Mouse (Mus musculus) left cerebral cortex, postnatal 14 days (tissue): Measurements from ENCODE around the gene Ctsf. TPM values are rescaled to one million over a fixed set of nuclear protein-coding genes. Genes with fewer than 3 reads are reported as not detected.
A peak's percentile ranks its signal among the peaks of the same experiment; 100 is the strongest.
"Not testable (repeated sequence)": the region's sequence is repeated elsewhere in the genome, so short reads cannot be mapped to it uniquely, and the experiment has no call there.

Source experiments
- DNase-seq, 2 experiments: peaks; one replicate each; pipeline ENCODE4 v3.0.0; 2021 to 2022; ENCODE audit warnings: low spot score in 2 of 2, mixed read lengths in 1 of 2
- intact Hi-C: fragments of 180-260 bp; cut with DNase I; formaldehyde crosslinking; loops from one replicate; pipeline ENCODE4 v1.15.1; 2025
- total RNA-seq, 2 experiments: library from RNA; stranded (reverse); gene quantifications; 2 replicates each; pipeline ENCODE4 v1.2.3; 2021

Ctsf gene
- total RNA-seq, 2 experiments from 2014 or later: 115 to 120 TPM

DNA sequence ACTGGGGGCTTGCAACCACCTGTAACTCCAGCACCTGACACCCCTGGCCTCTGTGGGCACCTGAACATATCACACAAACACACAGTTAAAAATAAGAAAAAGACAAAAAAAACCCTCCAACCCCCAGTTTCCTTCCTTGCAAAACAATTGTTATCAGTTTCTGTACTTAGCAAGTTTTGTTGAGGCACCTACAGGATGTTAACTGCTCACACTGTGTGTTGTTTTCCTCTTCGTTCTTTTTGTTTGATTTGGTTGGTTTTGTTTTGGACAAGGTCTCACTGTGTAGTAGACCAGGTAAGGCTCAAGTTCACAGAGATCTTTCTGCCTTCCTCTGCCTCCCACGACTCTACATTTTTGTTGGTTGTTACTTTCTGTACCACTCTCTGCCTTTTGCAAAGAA is 12.3 kb upstream of the Ctsf start:
- intact Hi-C loops: no loop called here
- no peak for DNase-seq

- DNase-seq: no peak
- intact Hi-C loops: loop anchor here (2.0 kb wide), 1 partner anchor 91 kb away; no protein-coding TSS in a partner anchor
Measured at GRCm38 (mm10) chr19:4845846-4846245, 9.1 kb upstream of the Ctsf start.

GRCm38 (mm10) chr19:4847490-4847889 is 7.4 kb upstream of the Ctsf start:
- intact Hi-C loops: loop anchor here (2.0 kb wide), 1 partner anchor 93 kb away; no protein-coding TSS in a partner anchor
- DNase-seq: peak in 1 of 2 experiments; percentile 36

DNA sequence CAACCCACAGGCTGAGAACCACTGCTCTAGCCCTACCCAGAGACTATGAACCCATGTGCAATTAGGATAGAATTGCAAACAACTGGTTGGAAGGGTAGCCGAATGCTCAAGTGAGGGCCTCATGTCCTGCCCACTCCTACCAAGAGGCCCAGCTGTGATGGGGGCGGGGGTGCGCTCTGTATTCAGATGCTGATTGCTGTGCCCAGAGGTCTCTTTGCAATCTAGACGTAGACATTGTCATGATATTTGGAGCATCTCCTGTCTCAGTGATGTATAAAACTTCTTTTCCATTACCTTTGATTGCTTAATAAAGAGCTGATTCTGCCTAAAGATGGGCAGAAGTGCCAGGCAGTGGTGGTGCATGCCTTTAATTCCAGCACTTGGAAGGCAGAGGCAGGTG is 5.1 kb upstream of the Ctsf start:
- intact Hi-C loops: no loop called here
- no peak for DNase-seq

- intact Hi-C loops: no loop called here
- DNase-seq: no peak
Measured at GRCm38 (mm10) chr19:4850281-4850680, 4.6 kb upstream of the Ctsf start.

DNA sequence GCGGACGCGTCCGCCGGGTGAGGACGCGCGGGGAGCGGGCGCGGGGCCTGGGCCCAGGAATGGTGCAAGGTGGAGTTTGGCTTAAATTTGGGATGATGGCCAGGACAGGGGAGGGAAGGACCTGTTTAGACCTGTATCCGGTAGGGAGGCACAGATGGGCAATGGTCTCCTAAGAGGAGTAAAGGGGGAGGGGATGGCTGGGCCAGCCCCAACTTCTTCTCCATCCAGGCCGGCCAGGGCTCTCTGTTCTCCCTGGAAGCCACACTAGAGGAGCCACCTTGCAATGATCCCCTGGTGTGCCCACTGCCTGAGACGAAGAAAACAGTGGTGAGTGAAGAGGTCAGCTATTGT is 515 bp downstream of the Ctsf start:
- intact Hi-C loops: no loop called here
- DNase-seq: no peak

- no peak for DNase-seq
- intact Hi-C loops: no loop called here
Measured at GRCm38 (mm10) chr19:4855951-4856350, 1.0 kb downstream of the Ctsf start.

GRCm38 (mm10) chr19:4859081-4859480 is 4.2 kb downstream of the Ctsf start:
- no peak for DNase-seq
- intact Hi-C loops: no loop called here

- intact Hi-C loops: no loop called here
- no peak for DNase-seq
Measured at GRCm38 (mm10) chr19:4863048-4863447, 8.1 kb downstream of the Ctsf start.

DNA sequence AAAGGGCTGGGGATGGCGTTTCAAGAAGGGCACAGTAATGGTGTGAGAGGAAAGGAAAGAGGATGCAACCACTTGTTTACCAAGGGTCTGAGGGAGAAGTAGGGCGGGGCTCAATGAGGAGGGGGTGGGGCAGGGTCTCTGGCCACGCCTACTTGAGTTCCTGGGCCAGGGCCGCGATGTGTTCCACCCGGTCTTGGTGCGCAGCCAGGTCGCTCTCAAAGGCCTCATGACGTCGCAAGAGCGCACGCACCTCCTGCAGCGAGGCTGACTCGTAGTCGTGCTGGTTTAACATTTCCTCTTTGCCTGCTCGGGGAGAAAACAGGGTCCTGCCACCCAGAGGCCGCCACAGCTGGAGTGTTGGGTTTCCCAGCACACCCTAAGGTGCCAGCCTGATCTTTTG is 10.2 kb downstream of the Ctsf start:
- DNase-seq: no peak
- intact Hi-C loops: no loop called here

- intact Hi-C loops, DNase-seq: not testable (repeated sequence)
Measured at GRCm38 (mm10) chr19:4874613-4875012, 19.7 kb downstream of the Ctsf start.

DNA sequence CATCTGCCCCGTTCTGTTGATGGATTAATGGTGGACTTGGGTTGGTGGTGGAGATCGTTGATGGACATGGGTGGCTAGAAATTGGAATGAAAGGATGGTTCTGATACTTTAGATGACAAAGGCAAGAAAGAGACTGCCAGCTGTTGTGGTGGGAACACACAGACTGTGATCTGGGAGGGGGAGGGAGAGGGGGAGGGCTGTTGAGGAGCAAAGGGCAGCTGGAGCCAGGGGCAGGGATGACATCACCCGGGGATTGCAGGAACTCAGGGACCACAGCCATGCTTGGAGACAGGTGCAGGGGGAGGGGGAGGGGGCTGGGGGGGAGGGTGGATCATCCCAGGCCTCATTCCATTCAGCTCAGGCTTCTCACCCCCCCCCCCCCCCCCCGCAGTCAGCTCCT is 21.3 kb downstream of the Ctsf start:
- no peak for DNase-seq
- intact Hi-C loops: no loop called here

DNA sequence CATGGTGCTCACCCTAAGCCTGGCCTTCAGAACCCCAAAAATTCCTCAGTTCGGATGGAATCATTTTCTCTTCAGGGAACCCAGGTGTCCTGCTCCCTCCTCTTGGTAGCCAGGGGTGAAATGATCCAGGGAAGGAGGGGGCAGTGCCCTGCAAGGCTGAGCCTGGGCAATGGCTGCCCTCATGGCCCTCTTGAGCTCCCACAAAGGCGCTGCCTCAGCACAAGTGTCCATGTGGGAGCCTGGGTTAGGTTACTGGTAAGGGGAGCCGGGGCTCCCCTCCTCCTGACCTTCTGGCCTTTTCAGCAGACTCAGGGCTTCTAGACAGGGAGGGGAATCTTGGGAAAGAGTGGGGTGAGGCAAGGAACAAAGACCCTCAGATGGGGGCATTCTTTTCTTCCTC is 21.8 kb downstream of the Ctsf start:
- DNase-seq: no peak
- intact Hi-C loops: no loop called here

- intact Hi-C loops: no loop called here
- DNase-seq: no peak
Measured at GRCm38 (mm10) chr19:4877785-4878184, 22.9 kb downstream of the Ctsf start, which contains the start of gene Actn3. Gene Actn3 (minus strand): TSS chr19:4877909.

GRCm38 (mm10) chr19:4878405-4879323 is 23.7 kb downstream of the Ctsf start, which contains the start of gene Zdhhc24:
Gene Zdhhc24 (plus strand): TSS chr19:4878668.
- intact Hi-C loops: no loop called here
- DNase-seq: peak; percentile 96 to 97

GRCm38 (mm10) chr19:4879324-4879703 is 24.4 kb downstream of the Ctsf start:
- intact Hi-C loops: no loop called here
- DNase-seq: no peak

DNA sequence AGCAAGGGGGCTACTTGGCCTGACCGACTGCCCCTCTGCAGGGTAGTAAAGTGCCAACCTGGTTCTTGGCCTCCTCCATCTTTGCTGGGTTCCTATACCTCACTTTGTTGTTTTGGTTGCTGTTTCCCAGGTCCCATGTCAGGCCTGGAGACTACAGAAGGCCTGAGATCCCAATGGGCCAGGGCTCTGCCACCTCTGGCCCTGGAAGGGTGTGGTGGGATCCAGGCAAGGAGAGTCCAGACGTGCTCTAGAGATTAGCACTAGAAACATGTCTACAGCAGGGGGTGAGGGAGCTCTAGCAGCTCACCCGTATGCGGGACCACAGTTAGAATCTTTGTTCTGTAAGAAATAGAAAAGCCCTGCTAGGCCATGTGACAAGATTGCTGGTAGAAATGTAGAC is 29.0 kb downstream of the Ctsf start:
- intact Hi-C loops: no loop called here

DNA sequence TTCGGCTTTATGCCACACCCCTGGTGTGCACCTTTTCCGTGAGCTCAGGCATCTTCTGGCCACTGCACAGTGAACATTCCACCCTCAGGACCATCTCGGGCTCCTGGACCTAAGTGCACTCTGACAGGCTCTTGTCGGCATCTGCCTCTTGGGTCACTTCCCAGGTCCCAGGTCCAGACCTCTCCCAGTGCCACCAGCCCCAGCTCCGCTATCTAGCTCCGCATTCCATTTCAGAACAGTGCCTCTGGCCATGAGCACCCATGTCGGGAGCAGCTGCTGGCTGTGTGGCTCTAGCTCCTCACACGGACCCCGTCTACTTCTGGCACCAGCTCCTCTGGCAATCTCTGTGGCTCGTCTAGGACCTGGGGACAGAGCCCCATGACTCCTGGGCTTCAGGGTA is 34.9 kb downstream of the Ctsf start:
- intact Hi-C loops: no loop called here
- DNase-seq: no peak

More for the DNA sequence above, 29.0 kb downstream of the Ctsf start:
- no peak for DNase-seq

DNA sequence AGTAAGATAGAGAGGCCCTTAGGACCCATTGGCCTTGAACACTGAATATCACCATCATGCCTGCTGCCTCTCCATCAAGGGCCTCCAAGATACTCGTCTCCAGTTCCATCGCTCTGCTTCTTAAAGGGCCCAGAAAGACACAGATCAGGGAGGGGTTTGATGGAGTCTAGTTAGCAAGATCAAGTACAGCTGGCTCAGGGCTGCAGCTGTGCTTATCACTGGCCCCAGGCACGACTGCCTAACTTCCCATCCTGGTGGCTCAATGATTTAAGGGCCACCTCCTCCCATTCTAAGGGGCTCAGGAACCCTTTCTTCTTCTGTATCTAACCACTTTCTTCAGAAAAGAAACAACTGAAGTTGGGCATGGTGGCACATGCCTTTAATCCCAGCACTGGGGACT is 36.9 kb downstream of the Ctsf start:
- no peak for DNase-seq
- intact Hi-C loops: no loop called here

DNA sequence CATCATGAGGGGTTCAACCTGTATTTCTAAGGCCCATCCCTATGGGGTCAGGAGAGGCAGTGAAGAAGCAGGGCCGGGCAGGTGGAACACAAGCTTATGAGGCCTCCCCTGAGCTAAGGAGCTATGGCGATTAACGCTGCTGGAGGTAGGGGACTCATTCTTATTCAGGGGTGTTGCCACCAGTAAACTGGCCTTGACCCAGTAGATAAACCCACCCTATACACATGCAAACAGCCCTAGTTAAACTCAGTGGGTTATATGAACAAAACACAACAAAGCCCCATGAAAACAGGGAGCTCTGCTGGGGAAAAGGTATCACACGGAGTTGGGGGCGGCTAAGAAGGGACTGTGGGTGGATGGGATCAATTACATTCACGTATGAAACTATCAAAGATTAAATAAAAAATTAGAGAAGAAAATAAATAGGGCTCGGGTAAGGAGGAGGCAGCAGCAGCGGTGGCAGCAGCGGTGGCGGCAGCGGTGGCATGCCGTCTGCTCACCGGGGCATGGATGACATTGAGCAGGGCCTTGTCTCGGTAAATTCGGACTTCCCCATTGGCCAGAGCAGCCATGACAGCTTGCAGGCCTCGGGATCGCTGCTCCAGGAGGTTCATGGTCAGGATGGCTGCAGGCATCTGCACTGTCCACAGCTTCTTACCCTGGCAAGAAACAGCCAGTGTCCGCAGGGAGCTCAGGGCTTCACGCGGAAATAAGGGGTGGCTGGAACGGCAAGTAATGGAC is 42.0 kb downstream of the Ctsf start:
- no peak for DNase-seq
- intact Hi-C loops: no loop called here

DNA sequence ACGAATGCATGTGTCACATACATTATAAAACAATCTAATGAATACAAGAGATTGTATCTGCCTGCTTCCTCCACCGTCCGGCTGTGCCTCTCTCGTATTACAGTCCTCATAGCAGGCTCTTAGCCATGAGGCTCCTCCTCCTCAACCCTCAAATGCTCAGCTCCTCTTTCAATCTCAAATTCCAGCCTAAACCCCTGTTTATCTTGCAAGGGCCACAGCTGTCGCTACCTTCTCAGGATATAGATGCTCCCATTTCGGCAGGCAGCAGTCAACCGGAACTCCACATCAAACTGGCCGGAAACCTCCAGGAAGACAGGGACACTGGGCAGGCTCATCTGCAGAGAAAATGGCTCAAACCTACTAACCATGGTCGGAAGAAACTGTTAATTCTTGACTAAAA is 44.0 kb downstream of the Ctsf start:
- no peak for DNase-seq
- intact Hi-C loops: no loop called here
